Mouse (Mus musculus) CH12.LX (cell line): Measurements from ENCODE around the gene Clk3. TPM values are rescaled to one million over a fixed set of nuclear protein-coding genes. Genes with fewer than 3 reads are reported as not detected.

Experiments
- DNase-seq: peaks from one replicate; pipeline ENCODE4 v3.0.0-alpha.2; 2013; ENCODE audit errors: extremely low read depth
- H3K27ac ChIP-seq: 2 replicates; pipeline ENCODE4 v1.5.1; 2012; ENCODE audit warnings: low read depth, mild to moderate bottlenecking, control low read depth, moderate library complexity; ENCODE audit not compliant: insufficient read depth
- H3K27me3 ChIP-seq: replicated peaks from 2 replicates; pipeline ENCODE3; 2012; ENCODE audit warnings: inconsistent platforms
- H3K36me3 ChIP-seq, 2 experiments: replicated peaks in 1 of 2; 2 replicates each; pipeline versions ENCODE3 to v1.6.1; 2012; ENCODE audit warnings: inconsistent platforms in 1 of 2, low read length in 1 of 2, mild to moderate bottlenecking in 1 of 2, mixed read lengths in 1 of 2, moderate library complexity in 1 of 2; ENCODE audit not compliant: control insufficient read depth in 1 of 2, insufficient read depth in 1 of 2
- H3K4me1 ChIP-seq, 2 experiments: 2 replicates each; pipeline ENCODE4 v1.6.1; 2012; ENCODE audit warnings: inconsistent platforms in 1 of 2, moderate library complexity in 1 of 2; ENCODE audit not compliant: insufficient read depth in 2 of 2, control insufficient read depth in 1 of 2
- H3K4me2 ChIP-seq: 2 replicates; pipeline ENCODE4 v1.6.1; 2012; ENCODE audit warnings: low read depth, mild to moderate bottlenecking, control low read depth; ENCODE audit not compliant: poor library complexity, insufficient read depth, severe bottlenecking
- H3K4me3 ChIP-seq, 3 experiments: fragments of 150-350 bp in 1 of 3; sonication (generic) in 1 of 3; replicated peaks in 1 of 3; 2 replicates each; pipeline versions ENCODE3 to v1.5.1; 2011 to 2012; ENCODE audit warnings: low read depth in 2 of 3, low read length in 2 of 3, mild to moderate bottlenecking in 2 of 3, moderate library complexity in 2 of 3, control low read depth in 1 of 3, improper control_type of control experiment in 1 of 3, inconsistent platforms in 1 of 3, mixed read lengths in 1 of 3; ENCODE audit not compliant: poor library complexity in 1 of 3
- H3K79me2 ChIP-seq: replicated peaks from 2 replicates; pipeline ENCODE4 v1.6.1; 2012; ENCODE audit warnings: mild to moderate bottlenecking, moderate library complexity; ENCODE audit not compliant: control insufficient read depth, poor library complexity, insufficient read depth, severe bottlenecking; ENCODE audit errors: extremely low read depth
- H3K9ac ChIP-seq: 2 replicates; pipeline ENCODE4 v1.6.1; 2012; ENCODE audit warnings: low read depth, mild to moderate bottlenecking, control low read depth, moderate library complexity; ENCODE audit not compliant: insufficient read depth
- H3K9me3 ChIP-seq: replicated peaks from 2 replicates; pipeline ENCODE3; 2012; ENCODE audit warnings: low read length, inconsistent platforms, mixed read lengths
- CHD1 ChIP-seq: IDR thresholded peaks from 2 replicates; pipeline ENCODE4 v1.6.1; 2012; ENCODE audit warnings: low read depth, low read length, improper control_type of control experiment, inconsistent platforms
- CTCF ChIP-seq, 2 experiments: IDR thresholded peaks in 1 of 2; conservative IDR thresholded peaks in 1 of 2; 2 replicates each; pipeline ENCODE4 v1.5.1; 2011 to 2012; ENCODE audit warnings: low read depth in 2 of 2, low read length in 2 of 2, improper control_type of control experiment in 1 of 2, inconsistent platforms in 1 of 2, mild to moderate bottlenecking in 1 of 2, moderate library complexity in 1 of 2
- EP300 ChIP-seq: IDR thresholded peaks from 2 replicates; pipeline ENCODE4 v1.6.1; 2011; ENCODE audit warnings: low read length, improper control_type of control experiment
- ETS1 ChIP-seq: conservative IDR thresholded peaks from 2 replicates; pipeline ENCODE4 v1.6.1; 2012; ENCODE audit warnings: low read depth, mild to moderate bottlenecking, inconsistent platforms, low read length, improper control_type of control experiment, moderate library complexity
- GABPA ChIP-seq: IDR thresholded peaks from 2 replicates; pipeline ENCODE4 v1.6.1; 2012; ENCODE audit warnings: low read depth, low read length, improper control_type of control experiment, inconsistent platforms; ENCODE audit not compliant: insufficient replicate concordance
- HCFC1 ChIP-seq: IDR thresholded peaks from 2 replicates; pipeline ENCODE4 v1.6.1; 2012; ENCODE audit warnings: low read depth, mild to moderate bottlenecking, inconsistent platforms, low read length, improper control_type of control experiment
- JUND ChIP-seq: conservative IDR thresholded peaks from 2 replicates; pipeline ENCODE4 v1.6.1; 2011; ENCODE audit warnings: low read depth, low read length, improper control_type of control experiment
- KAT2A ChIP-seq: IDR thresholded peaks from 2 replicates; pipeline ENCODE4 v1.6.1; 2012; ENCODE audit warnings: low read length, improper control_type of control experiment, inconsistent platforms; ENCODE audit not compliant: insufficient replicate concordance
- MAZ ChIP-seq: IDR thresholded peaks from 2 replicates; pipeline ENCODE4 v1.6.1; 2012; ENCODE audit warnings: low read depth, mild to moderate bottlenecking, inconsistent platforms, low read length, improper control_type of control experiment, moderate library complexity
- MEF2A ChIP-seq: IDR thresholded peaks from 2 replicates; pipeline ENCODE4 v1.6.1; 2014; ENCODE audit warnings: low read depth, mild to moderate bottlenecking, inconsistent platforms, low read length, improper control_type of control experiment, borderline replicate concordance
- MXI1 ChIP-seq: IDR thresholded peaks from 2 replicates; pipeline ENCODE4 v1.6.1; 2011; ENCODE audit warnings: mild to moderate bottlenecking, low read depth, low read length, improper control_type of control experiment
- MYC ChIP-seq: IDR thresholded peaks from 2 replicates; pipeline ENCODE4 v1.6.1; 2011; ENCODE audit warnings: low read depth, mild to moderate bottlenecking, improper control_type of control experiment, low read length
- NELFE ChIP-seq: IDR thresholded peaks from 2 replicates; pipeline ENCODE4 v1.6.1; 2011; ENCODE audit warnings: low read depth, low read length, improper control_type of control experiment
- NRF1 ChIP-seq: IDR thresholded peaks from 2 replicates; pipeline ENCODE4 v1.6.1; 2014; ENCODE audit warnings: low read depth, mild to moderate bottlenecking, inconsistent platforms, low read length, improper control_type of control experiment, moderate library complexity
- POLR2A ChIP-seq: IDR thresholded peaks from 2 replicates; pipeline ENCODE4 v1.6.1; 2011; ENCODE audit warnings: low read depth, mild to moderate bottlenecking, improper control_type of control experiment, low read length
- POLR2AphosphoS2 ChIP-seq: IDR thresholded peaks from 2 replicates; pipeline ENCODE4 v1.6.1; 2011; ENCODE audit warnings: low read depth, low read length, improper control_type of control experiment
- RAD21 ChIP-seq: IDR thresholded peaks from 2 replicates; pipeline ENCODE4 v1.6.1; 2011; ENCODE audit warnings: low read depth, mild to moderate bottlenecking, low read length, improper control_type of control experiment, moderate library complexity
- RCOR1 ChIP-seq: conservative IDR thresholded peaks from 2 replicates; pipeline ENCODE4 v1.6.1; 2012; ENCODE audit warnings: low read depth, mild to moderate bottlenecking, inconsistent platforms, low read length, improper control_type of control experiment
- SIN3A ChIP-seq: IDR thresholded peaks from 2 replicates; pipeline ENCODE4 v1.6.1; 2012; ENCODE audit warnings: low read length, improper control_type of control experiment, inconsistent platforms
- SMC3 ChIP-seq: IDR thresholded peaks from 2 replicates; pipeline ENCODE4 v1.6.1; 2011; ENCODE audit warnings: low read depth, low read length, improper control_type of control experiment
- TBP ChIP-seq: conservative IDR thresholded peaks from 2 replicates; pipeline ENCODE4 v1.6.1; 2011; ENCODE audit warnings: low read depth, low read length, improper control_type of control experiment
- TCF12 ChIP-seq: IDR thresholded peaks from 2 replicates; pipeline ENCODE4 v1.6.1; 2014; ENCODE audit warnings: low read depth, mild to moderate bottlenecking, inconsistent platforms, low read length, improper control_type of control experiment
- USF2 ChIP-seq: conservative IDR thresholded peaks from 2 replicates; pipeline ENCODE4 v1.6.1; 2011; ENCODE audit warnings: low read depth, low read length, improper control_type of control experiment
- ZMIZ1 ChIP-seq: IDR thresholded peaks from 2 replicates; pipeline ENCODE4 v1.6.1; 2012; ENCODE audit warnings: low read depth, mild to moderate bottlenecking, inconsistent platforms, low read length, improper control_type of control experiment
- ZNF384 ChIP-seq: IDR thresholded peaks from 2 replicates; pipeline ENCODE4 v1.6.1; 2012; ENCODE audit warnings: low read depth, low read length, improper control_type of control experiment, inconsistent platforms
- dilution Hi-C: fragments of 300-500 bp; cut with MboI; formaldehyde crosslinking; loops from 2 replicates; pipeline ENCODE4 v1.14.3; 2020; ENCODE audit warnings: low sequenced_read_pairs; ENCODE audit not compliant: extremely low pct_unique_long_range_greater_than_20kb, extremely low pct_ligation_motif_present
- in situ Hi-C: fragments of 300-500 bp; cut with MboI; formaldehyde crosslinking; loops from 3 replicates; pipeline ENCODE4 v1.14.3; 2019; ENCODE audit warnings: low sequenced_read_pairs, low pct_ligation_motif_present, low pct_unique_long_range_greater_than_20kb, mixed read lengths
- polyA plus RNA-seq: library from polyadenylated mRNA; unstranded; fragments of >175 nt; gene quantifications from 2 replicates; pipeline ENCODE4 v1.2.1, GENCODE M21; 2012; ENCODE audit warnings: low read depth; ENCODE audit not compliant: insufficient read length
- total RNA-seq, 2 experiments: library from RNA; depleted of rRNA; stranded (reverse); fragments of 300-350 nt in 1 of 2; fragments of >200 nt in 1 of 2; gene quantifications; 2 replicates each; pipeline ENCODE4 v1.2.3; 2012 to 2014

The Clk3 gene
- total and polyA plus RNA-seq, 3 experiments = 46.7 to 87.7 (median 62.4) TPM

GRCm38 (mm10) chr9:57759289-57759688, 6.4 kb downstream of the Clk3 start:
- in situ Hi-C loops = no loop called here
- DNase-seq = peak; percentile 66
- H3K4me2 ChIP-seq = no peak overlapping the region
- no peak overlapping the region for H3K27ac ChIP-seq
- H3K79me2 ChIP-seq = peaks cover 53% of the 10 kb centered on the region
- no peaks in the 10 kb centered on the region for H3K9me3 ChIP-seq
- TF ChIP-seq NRF1 = no peak
- TF ChIP-seq JUND = no peak
- TF ChIP-seq CTCF (conservative IDR thresholded peaks at IDR 0.05 in 1 of 2, IDR thresholded peaks at IDR 0.05 in 1 of 2; ENCODE audit: low read depth in 2 of 2, low read length in 2 of 2) = peak; percentile 69 to 99
- no peak for TF ChIP-seq TCF12
- TF ChIP-seq HCFC1 = no peak
- TF ChIP-seq MYC = no peak
- no peak for TF ChIP-seq RCOR1
- peak; percentile 52 for TF ChIP-seq RAD21
- TF ChIP-seq NELFE = peak; percentile 22; the same call in 1 of the 2 replicates
- TF ChIP-seq USF2 = no peak
- TF ChIP-seq MAZ = no peak
- TF ChIP-seq SMC3 = peak; percentile 83
- no peak for TF ChIP-seq GABPA
- no peaks in the 10 kb centered on the region for H3K27me3 ChIP-seq
- peaks cover 67 to 72% of the 10 kb centered on the region in 2 experiments for H3K36me3 ChIP-seq
- no peak overlapping the region for H3K4me3 ChIP-seq
- dilution Hi-C loops = no loop called here
- no peak overlapping the region for H3K9ac ChIP-seq
- H3K4me1 ChIP-seq = peaks cover 4 to 39% of the 10 kb centered on the region in 2 experiments

- H3K4me1 ChIP-seq = peaks cover 4 to 33% of the 10 kb centered on the region in 2 experiments
- dilution Hi-C loops = no loop called here
Measured at GRCm38 (mm10) chr9:57758528-57758927, 7.1 kb downstream of the Clk3 start.

More at GRCm38 (mm10) chr9:57758528-57758927, 7.1 kb downstream of the Clk3 start:
- no peak overlapping the region for H3K4me3 ChIP-seq
- in situ Hi-C loops = no loop called here
- no peak overlapping the region for H3K4me2 ChIP-seq
- H3K79me2 ChIP-seq = peaks cover 45% of the 10 kb centered on the region
- H3K9me3 ChIP-seq = no peaks in the 10 kb centered on the region
- H3K36me3 ChIP-seq = peaks cover 75 to 79% of the 10 kb centered on the region in 2 experiments
- no peak overlapping the region for H3K9ac ChIP-seq
- TF ChIP-seq EP300 = no peak
- no peak for TF ChIP-seq POLR2A
- no peak for TF ChIP-seq TBP
- TF ChIP-seq MYC = no peak
- no peak for TF ChIP-seq RCOR1
- no peak for TF ChIP-seq ZMIZ1
- no peak for TF ChIP-seq CTCF (conservative IDR thresholded peaks at IDR 0.05 in 1 of 2, IDR thresholded peaks at IDR 0.05 in 1 of 2; ENCODE audit: low read depth in 2 of 2, low read length in 2 of 2)
- no peak for TF ChIP-seq CHD1
- no peak for TF ChIP-seq KAT2A
- no peak for TF ChIP-seq SIN3A
- TF ChIP-seq USF2 = no peak
- no peak for TF ChIP-seq TCF12
- no peak for TF ChIP-seq POLR2AphosphoS2
- no peak for TF ChIP-seq ZNF384
- no peak for TF ChIP-seq NELFE
- no peak for TF ChIP-seq JUND
- no peak for TF ChIP-seq MEF2A
- TF ChIP-seq ETS1 = no peak
- TF ChIP-seq GABPA = no peak
- no peak for TF ChIP-seq MXI1
- no peak for DNase-seq
- no peak overlapping the region for H3K27ac ChIP-seq
- H3K27me3 ChIP-seq = no peaks in the 10 kb centered on the region
